Mouse (Mus musculus): ENCODE results near the gene Gldc. TPM values are rescaled to one million over a fixed set of nuclear protein-coding genes. Genes with fewer than 3 reads are reported as not detected.

Gldc gene
- total RNA-seq, 2 experiments from 2014 or later: 0.14 to 0.17 TPM

GRCm38 (mm10) chr19:30107221-30107845 is 67.9 kb downstream of the Gldc start:
- no peak for DNase-seq (ENCODE audit: low spot score)

GRCm38 (mm10) chr19:30105045-30105842 is 70.0 kb downstream of the Gldc start:
- no peak for DNase-seq (ENCODE audit: low spot score)

DNA sequence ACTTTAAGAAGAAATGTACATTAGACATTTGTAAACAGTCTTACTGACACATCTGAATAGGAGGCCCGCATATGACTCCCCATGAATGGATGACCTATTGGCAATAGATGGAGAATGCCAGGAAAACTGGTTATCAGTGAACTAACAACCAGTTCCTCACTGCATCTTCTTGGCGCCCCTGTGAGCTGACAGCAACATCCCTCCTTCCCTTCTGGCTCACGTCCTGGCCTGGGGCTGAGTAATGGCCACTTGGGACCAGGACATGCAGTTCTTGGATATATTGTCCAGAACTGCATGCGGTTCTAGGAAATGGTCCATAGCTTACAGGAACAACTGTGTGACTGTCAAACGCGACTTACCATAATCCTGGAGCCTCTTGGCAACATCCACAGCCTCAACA is 72.6 kb downstream of the Gldc start:
- peak; percentile 45 for DNase-seq (ENCODE audit: low spot score)

DNA sequence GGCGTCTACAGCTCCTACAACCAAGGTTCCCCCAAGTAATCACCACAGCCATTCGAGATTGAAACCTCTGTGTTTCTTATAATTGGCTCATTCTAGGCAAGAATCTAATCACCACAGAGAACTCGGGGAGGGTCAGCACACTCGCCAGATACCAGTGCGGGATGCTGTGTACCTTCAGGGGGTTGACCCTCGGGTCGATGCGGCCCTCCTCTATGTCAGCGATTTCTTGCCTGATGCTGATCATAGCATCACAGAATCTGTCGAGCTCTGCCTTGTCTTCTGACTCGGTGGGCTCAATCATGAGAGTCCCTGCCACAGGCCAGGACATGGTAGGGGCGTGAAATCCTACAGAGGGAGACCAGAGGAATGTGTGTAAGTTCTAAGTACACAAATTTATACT is 74.7 kb downstream of the Gldc start:
- DNase-seq (ENCODE audit: low spot score): no peak

DNA sequence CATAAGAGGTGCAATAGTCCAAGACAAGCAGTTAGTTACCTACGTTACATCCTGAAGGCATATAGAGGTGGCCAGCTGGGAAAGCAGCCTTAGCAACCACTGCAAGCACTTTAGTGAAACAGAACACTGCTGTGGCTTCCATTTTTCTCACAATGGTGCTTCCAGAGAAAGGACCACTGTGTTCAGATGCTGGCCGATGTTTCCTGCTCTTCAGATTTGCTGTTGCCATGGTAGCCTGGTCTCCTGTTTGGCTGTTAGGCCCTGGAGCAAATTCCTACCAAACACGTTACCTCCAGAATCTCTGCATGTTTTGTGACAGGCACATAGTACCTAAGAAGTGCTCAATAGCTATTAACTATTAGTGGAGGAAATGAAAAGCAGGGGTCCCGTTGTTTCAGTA is 78.2 kb downstream of the Gldc start:
- no peak for DNase-seq (ENCODE audit: low spot score)

GRCm38 (mm10) chr19:30096186-30096585 is 79.0 kb downstream of the Gldc start:
- no peak for DNase-seq (ENCODE audit: low spot score)

DNA sequence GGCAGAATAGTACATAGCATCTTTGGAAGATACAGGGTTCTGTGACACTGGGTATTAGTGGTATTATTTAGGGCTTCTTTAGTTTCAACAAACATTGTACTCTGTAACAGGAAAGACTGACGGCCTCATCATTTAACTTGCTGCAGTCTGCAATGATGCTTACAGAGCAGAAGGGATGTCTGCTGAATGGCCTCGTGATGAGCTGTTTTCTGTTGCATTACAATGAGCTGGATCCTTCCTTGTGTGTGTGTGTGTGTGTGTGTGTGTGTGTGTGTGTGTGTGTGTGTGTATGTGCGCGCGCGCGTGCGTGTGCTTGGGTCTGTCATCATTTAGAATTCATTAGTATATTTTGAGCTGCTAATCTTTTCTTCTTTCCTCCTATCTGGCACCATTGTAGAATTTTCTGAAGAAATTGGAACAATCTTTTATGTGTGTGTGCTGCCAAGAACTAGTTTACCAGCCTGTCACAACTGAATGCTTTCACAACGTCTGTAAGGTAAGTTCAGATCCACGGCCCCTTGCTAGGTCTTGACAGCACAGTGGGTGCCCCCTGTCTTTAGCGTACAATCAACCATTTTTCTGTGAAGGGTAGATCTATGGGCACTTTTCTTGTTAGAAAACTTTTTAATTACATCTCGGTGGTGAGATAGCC is 83.5 kb downstream of the Gldc start:
- DNase-seq (ENCODE audit: low spot score): no peak

DNA sequence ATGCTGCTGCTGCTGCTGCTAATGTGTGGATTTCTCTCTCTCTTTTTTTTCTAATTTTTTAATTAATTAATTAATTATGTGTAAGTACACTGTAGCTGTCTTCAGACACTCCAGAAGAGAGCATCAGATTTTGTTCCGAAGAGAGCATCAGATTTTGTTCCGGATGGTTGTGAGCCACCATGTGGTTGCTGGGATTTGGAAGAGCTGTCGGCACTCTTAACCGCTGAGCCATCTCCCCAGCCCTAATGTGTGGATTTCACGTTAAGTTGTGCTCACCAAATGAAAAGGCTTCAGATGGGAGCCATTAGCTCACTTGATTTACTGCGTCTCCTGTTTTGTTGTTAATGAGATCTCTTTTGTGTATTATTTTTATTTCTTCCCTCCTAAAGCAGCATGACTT is 85.1 kb downstream of the Gldc start:
- no peak for DNase-seq (ENCODE audit: low spot score)

GRCm38 (mm10) chr19:30065797-30066196 is 109.4 kb downstream of the Gldc start:
- no peak for DNase-seq (ENCODE audit: low spot score)

- DNase-seq (ENCODE audit: low spot score): no peak
Measured at GRCm38 (mm10) chr19:30054218-30054617, 121.0 kb downstream of the Gldc start.

DNA sequence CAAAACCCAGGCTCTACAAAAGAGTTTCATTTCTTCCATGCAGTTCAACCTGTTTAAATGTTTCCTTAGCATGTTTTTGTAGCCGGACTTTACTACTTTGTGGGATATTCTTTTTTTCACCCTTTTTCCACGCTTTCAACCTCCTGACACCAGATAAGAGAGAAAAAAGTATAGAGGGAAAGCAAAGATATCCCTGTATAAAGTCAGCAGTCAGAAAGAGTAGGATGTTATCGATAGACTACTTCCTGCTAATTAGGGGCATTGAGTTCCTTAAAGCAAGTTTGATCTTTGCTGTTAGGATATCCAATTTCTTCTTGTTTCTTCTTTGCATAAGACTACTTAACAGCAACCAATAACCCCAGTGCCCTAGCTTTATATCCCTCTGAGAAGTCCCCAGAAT is 123.8 kb downstream of the Gldc start:
- DNase-seq (ENCODE audit: low spot score): no peak

- no peak for DNase-seq (ENCODE audit: low spot score)
Measured at GRCm38 (mm10) chr19:30050584-30050983, 124.6 kb downstream of the Gldc start.

Other genes with a start within 250 kb of the Gldc start
- not detected for gene Trpd52l3, start 171.6 kb downstream of the Gldc start, total RNA-seq (2021)
- gene Uhrf2, start 144.9 kb downstream of the Gldc start, total RNA-seq (2021): 10 to 100 TPM; 12.9 to 13.1 TPM
- gene Mbl2, start 57.5 kb upstream of the Gldc start, total RNA-seq (2021): under 1 TPM in 1 of 2 experiments, not detected in 1; 0.21 TPM

All from gastrocnemius, adult 18-20 months (tissue).